Mouse (Mus musculus) liver, embryonic 14.5 days (tissue): ENCODE data around the gene Olfr548-ps1.

Experiments
- CTCF ChIP-seq: IDR thresholded peaks from 2 replicates; pipeline ENCODE4 v1.5.1; 2016; ENCODE audit warnings: antibody characterized with exemption, low read depth, control low read depth
- EP300 ChIP-seq: IDR thresholded peaks from 2 replicates; pipeline ENCODE4 v1.6.1; 2016; ENCODE audit warnings: antibody characterized with exemption, low read depth

GRCm38 (mm10) chr7:102517051-102517335 is 23.7 kb upstream of the Olfr548-ps1 start:
- TF ChIP-seq CTCF = no peak
- no peak for TF ChIP-seq EP300
